Mouse (Mus musculus): ENCODE results near the gene Brd1. TPM values are rescaled to one million over a fixed set of nuclear protein-coding genes. Genes with fewer than 3 reads are reported as not detected.

Brd1 gene
- 8.2 and 21.8 TPM in 2 replicates for polyA plus RNA-seq (2012; rRNA removed; ENCODE audit: low replicate concordance)

DNA sequence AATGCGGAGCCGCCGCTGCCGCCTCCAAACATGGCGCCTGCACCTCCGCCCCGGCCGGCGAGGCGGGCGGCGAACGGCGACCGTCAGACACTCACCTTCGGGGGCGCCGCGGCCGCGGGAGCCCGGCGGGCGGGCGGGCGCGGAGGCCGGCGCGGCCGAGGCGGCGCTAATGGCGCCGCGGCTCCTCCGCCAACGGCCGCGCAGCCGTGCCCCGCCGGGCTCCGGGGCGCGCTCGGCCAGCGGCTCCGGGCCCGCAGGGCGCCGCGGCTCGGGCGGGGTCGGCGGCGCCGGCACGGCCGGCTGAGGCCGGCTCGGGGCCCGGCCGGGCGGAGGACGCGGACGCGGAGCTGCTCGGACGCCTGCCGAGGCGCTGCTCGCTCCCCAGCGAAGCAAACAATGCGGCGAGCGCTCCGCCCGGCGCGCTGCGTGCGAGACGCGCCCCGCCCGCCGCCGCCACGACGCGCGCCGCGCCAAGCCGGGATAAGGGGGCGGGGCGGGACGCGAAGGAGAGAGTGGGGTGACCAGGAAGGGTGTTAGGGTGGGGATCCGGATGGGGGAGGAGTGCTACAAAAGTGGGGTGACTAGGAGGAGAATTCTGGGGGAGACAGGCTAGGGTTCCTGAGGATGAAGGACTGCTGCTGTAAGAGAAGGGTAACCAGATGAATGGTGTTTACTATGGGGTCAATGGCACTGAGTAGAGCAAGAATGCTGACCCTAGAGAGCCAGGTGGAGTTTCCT is at the start of gene Brd1:
Gene Brd1 (minus strand): TSS at position 400 of the 738 bp plus-strand sequence.

DNA sequence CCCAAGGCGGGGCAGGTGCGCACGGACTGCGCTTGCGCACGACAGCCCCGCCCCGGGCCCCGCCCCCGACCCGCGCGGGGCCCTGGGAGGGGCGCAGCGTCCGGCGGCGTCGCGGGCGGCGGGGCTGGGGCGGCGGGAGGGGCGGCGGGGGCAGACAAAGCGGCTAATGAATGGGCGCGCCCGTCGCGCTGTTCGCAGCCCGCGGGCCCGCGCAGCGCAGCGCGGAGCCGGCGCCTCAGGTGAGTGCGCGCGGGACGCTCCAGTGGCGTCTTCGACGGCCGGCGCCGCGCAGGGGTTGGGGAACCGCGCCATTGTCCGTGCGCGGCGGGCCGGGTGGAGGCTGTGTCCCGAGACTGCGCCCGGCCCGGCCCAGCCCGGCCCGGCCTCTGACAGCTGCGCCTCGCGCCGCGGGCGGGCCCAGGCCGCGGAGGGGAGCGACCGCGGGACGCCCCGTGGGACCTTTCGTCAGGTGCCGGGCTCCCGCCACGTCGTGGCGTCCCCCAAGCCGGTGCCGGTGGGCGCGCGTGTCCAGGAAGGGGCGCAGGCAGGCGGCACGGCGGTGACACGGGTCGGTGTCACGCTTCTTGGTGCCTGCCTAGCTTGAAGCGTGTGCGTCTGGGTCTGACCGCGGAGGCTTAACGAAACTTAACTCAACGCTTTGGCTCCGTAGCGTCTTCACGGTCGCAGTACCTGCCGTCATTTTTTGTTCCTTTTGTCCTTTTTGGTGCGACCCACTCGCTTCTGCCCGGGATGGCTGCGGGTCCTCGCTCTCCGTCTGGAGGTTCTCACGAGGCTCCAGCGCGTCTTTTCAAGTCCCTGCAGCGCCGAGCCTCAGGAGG is 17.8 kb upstream of the Brd1 start, which contains the start of gene Zbed4:
Gene Zbed4 (plus strand): TSS at position 97 of the 839 bp plus-strand sequence.

Other genes with a start within 250 kb of the Brd1 start
- gene Zdhhc25, start 133.9 kb downstream of the Brd1 start, polyA plus RNA-seq (2012; rRNA removed; ENCODE audit: low replicate concordance) = not detected in 2 replicates
- 2.9 and 8.5 TPM in 2 replicates for gene Zbed4, start 17.4 kb upstream of the Brd1 start, polyA plus RNA-seq (2012; rRNA removed; ENCODE audit: low replicate concordance)
- gene Alg12, start 85.1 kb upstream of the Brd1 start, polyA plus RNA-seq (2012; rRNA removed; ENCODE audit: low replicate concordance) = 18.6 and 24.9 TPM in 2 replicates
- 21.7 and 48.7 TPM in 2 replicates for gene Creld2, start 85.4 kb upstream of the Brd1 start, polyA plus RNA-seq (2012; rRNA removed; ENCODE audit: low replicate concordance)
- 48.2 and 85.1 TPM in 2 replicates for gene Pim3, start 128.0 kb upstream of the Brd1 start, polyA plus RNA-seq (2012; rRNA removed; ENCODE audit: low replicate concordance)
- gene Ttll8, start 220.2 kb upstream of the Brd1 start, polyA plus RNA-seq (2012; rRNA removed; ENCODE audit: low replicate concordance) = not detected in 2 replicates
- 0.17 TPM in 1 of 2 replicates, not detected in the other for gene Mlc1, start 244.8 kb upstream of the Brd1 start, polyA plus RNA-seq (2012; rRNA removed; ENCODE audit: low replicate concordance)
- gene Mov10l1, start 248.7 kb upstream of the Brd1 start, polyA plus RNA-seq (2012; rRNA removed; ENCODE audit: low replicate concordance) = not detected in 2 replicates

Data from subcutaneous adipose tissue, adult 2 months (tissue).